Mouse (Mus musculus) heart, adult 2 months (tissue): Measurements from ENCODE around the gene Ptch2.

Source experiments
- CTCF ChIP-seq: fragments of 200-600 bp; IDR thresholded peaks from 2 replicates; pipeline ENCODE4 v1.8.1; 2022; ENCODE audit warnings: antibody characterized with exemption, mild to moderate bottlenecking, moderate library complexity
- POLR2A ChIP-seq: fragments of 200-500 bp; IDR thresholded peaks from 2 replicates; pipeline ENCODE4 v1.6.1; 2011; ENCODE audit warnings: mild to moderate bottlenecking, low read depth, low read length, control low read depth; ENCODE audit not compliant: insufficient read depth

- no peak for TF ChIP-seq CTCF
- no peak for TF ChIP-seq POLR2A
These were observed 28.3 kb downstream of the Ptch2 start for GRCm38 (mm10) chr4:117124218-117124517.
